Mouse (Mus musculus): ENCODE results near the gene Mest.
A peak's percentile ranks its signal among the peaks of the same experiment; 100 is the strongest.

The Mest gene

DNA sequence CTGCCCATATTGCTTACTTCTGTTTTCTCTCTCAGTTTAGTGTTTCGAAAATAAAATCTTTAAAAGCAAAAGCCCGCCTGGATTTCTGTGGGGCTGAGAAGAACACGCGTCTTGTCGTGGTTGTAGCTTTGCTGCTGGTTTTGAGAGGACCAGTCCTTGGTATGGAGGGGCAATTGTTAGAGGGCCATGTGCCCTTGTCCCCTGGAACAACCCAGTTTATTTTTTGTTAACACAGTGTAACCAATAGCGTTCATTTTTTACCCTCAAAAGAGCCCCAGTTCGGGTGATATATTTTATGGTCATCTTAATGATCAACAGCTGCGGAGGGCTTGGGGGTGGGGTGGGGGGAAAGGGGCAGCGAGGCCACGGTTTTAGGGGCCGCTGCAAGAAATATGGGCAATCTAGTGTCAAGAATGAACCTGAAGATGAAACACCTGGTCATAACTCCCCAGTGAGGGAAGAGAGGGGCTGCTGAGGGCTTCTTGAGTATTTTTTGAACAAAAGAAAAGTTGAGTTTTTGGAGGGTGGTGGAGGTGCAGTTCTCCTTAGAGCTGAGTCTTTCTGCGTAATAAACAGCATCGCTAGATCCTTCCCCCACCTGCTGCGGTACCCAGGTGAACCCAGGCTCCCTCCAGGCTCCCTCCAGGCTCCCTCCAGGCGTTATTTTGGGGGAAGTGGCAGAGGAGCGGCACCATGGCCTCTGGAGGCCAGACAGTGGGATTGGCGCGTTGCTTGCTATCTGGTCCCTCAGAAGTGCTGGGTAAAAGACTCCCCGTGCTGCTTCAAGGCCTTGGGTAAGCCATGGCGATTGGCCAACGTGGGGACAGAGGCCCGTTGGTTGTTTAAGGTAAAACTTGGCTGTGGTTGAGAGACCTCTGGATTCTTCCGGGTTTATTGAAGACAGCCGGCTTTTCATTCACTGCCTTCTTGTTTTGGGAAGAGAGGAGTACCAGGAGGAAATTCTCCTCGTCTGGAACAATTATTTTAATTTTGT, 12.7 kb upstream of the Mest start:
- no peak for DNase-seq

DNA sequence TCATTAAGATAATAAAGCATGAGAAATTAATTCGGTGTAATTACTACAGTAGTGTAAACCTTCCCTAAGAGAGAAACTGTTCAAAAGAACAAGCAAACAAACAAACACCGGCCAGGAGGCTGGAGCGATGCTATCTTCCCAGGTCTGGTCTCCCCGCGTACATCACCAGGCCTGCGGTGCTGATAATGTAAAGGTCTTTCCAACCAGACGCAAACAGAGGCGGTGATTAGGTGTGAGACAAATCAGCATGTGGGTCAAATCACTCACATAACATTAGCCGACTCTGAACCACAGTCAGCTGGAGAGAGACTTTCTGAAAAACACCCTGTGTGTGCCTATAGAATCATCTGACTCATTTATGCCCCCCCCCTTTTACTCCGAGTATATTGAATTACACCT, 12.0 kb upstream of the Mest start:
- DNase-seq = no peak

DNA sequence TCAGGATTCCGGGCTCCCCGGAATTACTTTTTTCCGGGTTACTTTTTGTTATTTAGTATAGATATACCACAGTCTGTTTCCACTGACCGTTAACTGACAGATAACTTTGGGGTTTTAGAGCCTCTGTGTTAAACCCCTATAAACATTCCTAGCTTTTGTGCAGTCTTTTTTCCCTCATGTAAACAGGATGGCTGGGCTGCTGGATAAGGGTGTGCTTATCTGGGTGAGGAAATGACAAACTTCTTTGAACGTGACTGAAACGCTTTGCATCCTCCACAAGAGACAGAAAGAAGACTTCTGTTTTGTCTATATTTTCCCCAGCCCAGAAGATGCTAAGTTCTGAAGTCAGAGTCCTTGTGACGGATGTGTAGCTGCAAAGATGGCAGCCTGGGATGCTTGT, 10.9 kb upstream of the Mest start:
- DNase-seq = no peak

DNA sequence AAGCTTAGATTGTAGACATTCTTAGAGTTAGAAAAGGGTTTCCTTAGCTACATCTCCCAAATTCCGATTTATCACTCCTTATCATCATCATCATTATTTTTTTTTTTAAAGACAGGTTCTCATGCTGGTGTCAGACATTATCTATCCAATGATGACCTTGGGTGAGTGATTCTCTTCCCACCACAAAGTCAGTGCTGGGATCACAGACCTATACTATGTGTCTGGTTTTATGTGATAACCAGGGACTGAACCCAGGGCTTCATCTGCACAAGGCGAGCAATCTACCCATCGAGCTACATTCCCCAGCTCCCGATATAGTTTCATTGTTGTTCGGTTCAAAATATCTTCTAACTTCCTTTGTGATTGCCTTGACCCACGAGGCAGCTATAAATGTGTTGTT, 9.9 kb upstream of the Mest start:
- DNase-seq = no peak

DNA sequence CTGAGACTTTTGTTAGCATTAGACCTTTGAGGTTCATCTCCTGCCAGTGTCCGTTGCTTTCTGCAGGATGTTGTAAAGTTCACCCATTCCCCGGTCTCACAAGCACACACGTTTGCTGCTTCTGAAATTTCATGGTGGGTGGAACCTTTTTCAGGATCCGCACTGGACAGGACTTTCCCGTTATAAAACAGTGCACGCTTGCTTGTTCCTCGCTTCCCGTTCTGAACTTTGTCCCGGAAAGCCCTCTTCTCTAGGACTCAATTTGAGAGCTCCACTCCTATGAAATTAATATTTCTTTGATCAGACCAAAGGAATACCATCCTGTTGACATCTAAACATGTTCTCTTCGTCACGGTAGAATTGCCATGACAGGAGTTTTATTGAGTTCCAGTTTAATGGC, 9.5 kb upstream of the Mest start:
- no peak for DNase-seq

DNA sequence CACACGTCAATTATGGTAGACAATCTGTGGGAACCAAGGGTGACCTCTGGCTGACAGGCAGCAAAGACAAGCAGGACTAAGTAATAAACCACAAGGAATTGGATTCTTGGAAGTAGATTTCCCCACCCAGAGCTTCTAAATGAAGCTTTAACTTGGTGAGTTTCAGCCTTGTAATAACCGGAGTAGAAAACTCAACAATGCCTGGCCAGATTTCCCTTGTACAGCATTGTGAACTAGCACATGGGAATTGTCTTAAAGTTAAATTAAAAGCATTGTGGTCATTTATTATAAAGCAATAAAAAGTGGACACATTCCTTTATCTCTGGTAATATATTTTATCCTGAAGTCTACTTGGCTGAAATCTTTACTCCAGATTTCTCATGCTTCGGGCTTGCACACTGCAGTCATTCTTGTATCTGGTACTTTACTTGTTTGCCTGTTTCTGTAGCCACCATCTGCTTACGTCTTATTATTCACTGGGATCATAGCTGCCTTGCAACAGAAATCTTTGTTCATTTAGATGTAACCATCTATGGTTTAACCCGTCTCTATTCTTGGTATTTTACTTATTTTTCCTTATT, 8.4 kb upstream of the Mest start:
- DNase-seq = no peak

DNA sequence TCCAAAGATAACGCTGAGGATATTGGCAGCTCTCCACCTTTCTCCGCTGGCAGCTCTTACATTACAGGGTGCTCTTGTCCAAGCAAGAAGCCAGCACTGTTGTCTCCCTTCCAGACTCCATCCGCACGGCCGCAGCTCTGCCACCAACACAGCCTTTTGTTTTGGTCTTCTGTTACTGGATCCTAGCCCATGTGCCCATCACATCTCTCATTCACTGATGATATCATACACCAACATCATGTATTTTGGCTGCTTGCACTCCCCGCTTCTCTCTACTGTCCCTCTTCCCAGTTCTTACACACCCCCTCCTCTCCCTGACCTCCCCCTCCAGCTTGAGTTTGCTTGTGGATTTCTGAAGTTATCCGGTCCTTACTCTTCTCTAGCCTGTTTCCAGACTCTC, 6.6 kb upstream of the Mest start:
- DNase-seq = no peak

DNA sequence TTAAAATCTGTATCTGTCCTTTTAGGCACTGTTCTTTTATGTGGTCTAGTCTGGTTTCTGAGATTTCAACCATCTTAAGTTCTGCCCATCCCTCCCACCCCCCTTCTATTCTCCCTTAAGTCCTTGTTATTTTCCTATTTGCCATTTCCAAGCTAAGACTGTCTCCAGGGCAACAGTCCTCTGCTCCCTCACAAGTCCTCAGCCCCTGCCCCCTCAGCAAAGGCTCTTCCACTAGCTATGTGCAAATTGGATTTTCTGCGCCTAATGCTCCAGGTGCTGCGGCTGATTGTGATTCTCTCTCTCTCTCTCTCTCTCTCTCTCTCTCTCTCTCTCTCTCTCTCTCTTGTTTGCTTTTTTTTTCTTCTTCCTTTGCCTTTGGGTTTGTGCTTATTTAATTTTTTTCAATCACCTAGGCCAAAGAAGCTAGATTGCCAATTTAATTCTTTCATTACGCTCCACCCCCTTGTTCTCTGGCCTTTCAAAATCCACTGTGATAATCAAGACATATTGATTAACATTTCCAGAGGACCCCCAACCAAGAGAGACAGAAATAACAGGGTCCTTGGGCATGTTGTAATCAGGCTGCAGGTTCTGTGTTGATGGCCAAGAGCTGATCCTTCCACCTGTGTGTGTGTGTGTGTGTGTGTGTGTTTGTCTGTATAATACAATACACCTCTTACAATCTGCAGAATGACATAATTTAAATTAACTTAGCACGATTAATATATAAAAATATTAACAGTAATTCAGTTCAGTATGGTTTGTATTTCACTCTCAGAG, 772 bp upstream of the Mest start:
- DNase-seq = no peak

DNA sequence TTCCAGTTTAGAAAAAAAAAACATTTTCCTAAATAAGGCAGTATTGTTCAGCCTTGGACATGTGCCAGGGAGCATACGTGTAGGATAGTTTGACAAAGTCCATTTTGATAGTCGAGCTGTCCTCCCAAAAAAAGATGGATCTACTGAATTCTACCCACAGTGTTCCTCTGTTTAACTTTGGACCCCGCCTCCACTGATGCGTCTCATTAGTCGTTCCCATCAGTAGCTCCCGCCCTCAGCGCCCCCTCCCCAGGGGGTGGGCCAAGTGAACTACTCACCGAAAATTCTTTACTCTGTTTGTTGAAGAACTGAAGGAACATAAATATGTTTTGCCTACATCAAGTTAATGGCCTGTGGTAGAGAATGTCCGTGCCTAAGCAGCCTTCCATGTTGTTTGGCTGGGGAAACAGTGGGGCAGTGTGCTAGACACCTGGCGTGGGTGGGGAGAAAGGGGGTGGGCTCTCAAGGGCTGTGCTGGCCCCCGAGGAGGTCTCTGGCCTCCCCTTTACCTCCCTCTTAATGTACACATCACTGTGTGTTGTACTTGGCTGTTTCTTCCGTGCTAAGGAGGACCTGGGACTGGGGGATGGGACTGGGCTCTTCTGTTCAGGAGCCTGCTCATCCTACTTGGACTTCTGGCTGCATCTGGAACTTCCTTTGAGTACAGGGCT, 7.1 kb downstream of the Mest start:
- no peak for DNase-seq

DNA sequence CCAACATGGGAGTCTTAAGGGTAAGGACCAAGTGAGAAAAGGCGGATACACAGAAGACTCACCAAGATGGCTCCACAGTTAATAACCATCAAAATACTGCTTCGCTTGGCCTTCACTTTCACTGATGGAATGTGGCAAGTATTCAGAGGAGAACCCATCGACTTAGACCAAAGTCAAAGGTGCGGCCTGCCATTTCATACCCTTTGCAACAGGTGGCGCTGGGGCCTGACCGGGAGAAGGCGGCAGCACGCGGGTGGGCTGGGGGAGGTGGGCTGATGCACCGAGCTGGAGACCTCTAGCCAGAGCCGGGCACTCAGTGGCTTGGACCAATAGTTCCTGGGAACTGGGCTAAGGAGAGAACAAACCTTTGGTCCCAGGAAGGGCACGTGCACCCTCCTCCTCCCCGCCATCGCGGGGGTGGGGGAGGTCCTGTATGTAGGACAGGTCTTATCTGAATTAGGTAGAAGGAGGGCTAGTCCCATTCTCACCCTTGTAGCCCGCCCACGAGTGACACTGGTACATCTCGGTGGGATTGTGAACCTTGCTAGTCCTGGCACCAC, 9.3 kb downstream of the Mest start:
- DNase-seq = no peak

DNA sequence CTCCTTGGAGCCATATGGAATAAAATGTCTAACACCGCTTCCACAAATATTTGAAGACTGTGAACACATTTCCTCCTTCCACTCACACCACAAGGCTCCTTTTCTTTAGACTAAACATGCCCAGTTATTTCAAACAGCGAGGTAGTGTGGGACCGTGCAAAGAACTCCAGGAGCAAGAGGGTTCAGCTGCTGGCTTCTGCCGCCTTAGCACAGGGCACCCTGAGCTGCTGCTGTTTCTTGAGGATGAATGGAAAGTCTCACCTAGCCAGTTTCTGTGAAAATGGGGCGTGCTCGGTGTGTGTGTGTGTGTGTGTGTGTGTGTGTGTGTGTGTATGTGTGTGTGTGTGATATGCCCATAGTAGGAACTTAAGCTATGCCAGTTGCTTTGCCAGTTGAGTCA, 11.1 kb downstream of the Mest start:
- DNase-seq = no peak

DNA sequence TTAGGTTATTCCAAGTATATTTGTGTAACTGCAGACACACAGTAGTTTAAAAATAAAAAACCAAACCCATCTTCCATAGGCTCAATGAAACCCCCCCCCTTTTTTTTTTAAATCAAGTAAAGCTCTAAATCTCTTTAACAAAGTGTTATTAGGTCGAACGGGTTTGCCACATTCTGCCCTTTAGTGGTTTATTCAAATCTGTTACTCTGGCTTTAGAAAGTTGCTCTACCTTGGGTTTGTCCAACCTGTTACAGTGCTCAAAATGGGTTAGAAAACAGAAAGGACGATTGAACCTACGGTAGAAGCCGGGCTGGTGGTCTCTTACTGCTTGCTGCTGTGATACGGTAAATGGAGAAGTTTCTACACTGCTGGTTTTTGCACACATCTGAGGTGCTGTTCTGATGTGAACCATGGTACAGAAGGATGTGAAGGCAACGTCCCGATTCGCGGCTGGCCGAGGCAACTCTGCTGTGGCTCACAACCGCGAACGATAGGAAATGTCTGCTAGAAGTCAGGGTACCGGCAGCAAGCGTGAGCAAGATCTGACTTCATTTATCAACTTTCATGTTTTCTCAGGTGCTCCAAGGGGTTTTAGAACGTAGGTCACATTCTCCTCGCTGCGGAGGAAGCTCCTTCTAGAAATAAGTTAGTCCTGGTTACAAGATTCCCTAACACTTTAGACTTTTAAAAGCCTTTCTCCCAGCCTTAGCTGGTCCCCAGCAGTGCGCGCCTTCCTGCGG, 11.8 kb downstream of the Mest start:
- DNase-seq = no peak

DNA sequence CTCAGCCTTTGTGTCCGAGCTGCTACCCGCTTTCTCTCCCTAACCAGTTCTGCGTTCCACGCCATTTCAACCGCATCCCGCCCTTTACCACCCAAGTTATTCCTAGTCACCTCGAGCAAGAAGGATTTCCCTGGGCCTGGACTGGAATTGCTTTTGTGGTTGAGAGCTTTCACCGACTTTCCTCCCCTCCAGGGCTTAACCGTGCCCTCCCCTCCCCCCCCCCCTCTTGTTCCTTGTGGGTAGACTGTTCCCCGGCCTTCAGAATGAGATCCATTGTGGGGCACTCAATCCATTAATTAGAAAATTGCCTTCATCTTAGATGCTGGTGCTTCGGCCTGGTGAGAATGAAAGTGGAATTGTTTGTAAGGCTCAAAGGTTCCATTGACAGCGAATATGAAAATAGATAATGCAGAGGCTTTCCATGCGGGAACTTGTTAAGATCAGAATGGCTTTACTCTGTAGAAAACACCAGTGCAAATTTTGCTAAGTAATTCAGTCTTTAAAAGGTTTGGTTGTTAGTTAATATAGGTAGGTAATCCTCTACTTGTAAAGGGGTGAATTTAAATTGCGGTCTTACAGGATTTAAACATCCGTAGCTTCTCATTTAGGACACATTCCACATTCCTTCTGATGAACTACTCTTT, 12.5 kb downstream of the Mest start:
- DNase-seq = no peak

DNA sequence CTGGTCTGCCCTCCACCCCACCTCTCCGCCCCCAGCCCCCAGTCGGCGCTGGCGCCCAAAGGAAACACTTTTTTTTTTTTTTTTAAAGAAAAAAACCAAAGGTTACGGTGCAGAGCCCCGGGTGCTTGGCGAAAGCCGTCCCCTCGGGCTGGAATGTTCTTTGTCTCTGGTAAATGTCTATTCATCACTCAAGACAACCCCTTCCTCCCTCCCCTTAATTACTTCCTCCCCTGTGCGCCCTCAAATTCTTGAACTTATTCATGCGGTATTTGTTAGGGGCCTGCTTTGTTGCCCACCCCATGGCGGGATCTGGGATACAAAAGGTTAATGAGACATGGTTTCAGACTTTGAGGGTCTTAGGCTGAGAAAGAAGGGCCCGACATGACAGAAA, 13.0 kb downstream of the Mest start:
- no peak for DNase-seq

DNA sequence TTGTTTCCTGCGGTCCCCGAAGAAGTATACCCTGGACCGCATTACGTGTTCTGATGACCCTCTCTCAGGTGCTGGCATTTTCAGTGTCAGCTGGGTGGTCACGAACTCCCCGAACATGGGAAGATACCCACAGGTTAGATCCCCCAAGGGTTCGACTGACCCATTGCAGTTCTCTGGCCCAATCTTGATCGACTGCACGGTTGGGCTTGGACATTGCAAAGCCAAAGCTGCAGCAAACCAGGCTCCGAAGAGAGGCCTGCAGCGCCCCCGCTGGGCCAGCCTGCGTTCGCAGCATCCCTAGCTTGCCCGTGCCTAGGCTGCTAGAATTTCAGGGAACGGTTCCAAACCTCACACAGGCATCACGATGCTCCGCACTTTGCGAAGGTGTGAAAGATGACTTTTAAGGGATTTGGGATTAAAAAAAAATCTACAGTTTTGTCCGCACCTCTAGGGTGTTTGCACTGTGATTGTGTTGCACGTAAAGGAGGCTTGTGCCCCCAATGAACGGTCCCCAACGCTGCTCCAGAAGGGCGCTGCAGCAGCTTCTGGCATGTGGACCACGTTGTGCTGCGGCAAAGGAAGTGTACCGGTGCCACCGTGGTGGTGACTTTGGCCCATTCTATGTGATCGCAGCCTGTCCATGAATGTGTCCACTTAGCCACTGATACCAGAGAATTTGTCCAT, 13.7 kb downstream of the Mest start:
- peak; percentile 73 for DNase-seq

DNA sequence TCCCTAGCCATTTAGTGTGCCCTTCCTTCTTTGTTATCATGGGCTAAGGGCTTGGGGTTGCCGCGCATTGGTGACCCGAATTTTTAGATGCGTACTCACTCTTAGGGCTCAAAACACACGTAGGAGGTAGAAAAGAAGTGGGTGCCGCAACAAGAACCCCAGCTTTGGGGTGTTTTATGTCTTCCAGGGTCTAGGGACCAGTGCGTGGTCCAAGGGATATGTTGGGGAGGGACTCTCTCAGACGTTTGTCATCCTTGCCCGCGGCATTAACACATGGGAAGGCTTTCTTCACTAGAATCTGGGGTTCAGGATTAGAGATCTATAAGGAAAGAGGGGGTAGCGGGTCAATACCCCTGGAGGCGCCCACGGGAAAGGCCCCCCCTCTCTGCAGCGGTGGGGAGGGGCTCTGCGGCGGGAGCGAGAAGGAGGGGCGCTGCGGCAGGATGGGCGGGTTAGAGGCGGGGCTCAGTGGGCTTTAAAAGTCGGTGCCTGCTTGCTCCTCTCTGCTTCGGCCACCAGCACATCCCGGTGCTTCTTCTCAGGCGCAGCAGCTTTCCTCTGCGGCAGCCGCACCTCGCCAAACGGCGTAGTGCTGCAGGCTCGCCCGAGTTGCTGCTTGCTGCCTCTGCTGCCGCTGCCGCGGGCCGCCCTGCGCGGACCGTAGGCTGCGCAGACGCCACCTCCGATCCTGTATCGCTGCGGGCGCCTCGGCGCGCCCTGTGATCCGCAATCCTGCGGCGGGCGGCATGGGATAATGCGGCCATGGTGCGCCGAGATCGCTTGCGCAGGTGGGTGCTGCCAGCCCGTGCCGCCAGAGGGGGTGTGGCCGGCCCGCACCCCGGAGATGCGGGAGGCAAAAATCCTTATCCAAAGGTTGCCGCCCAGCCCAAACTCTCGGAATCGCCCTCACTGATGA, 14.5 kb downstream of the Mest start:
- peak; percentile 75 for DNase-seq

DNA sequence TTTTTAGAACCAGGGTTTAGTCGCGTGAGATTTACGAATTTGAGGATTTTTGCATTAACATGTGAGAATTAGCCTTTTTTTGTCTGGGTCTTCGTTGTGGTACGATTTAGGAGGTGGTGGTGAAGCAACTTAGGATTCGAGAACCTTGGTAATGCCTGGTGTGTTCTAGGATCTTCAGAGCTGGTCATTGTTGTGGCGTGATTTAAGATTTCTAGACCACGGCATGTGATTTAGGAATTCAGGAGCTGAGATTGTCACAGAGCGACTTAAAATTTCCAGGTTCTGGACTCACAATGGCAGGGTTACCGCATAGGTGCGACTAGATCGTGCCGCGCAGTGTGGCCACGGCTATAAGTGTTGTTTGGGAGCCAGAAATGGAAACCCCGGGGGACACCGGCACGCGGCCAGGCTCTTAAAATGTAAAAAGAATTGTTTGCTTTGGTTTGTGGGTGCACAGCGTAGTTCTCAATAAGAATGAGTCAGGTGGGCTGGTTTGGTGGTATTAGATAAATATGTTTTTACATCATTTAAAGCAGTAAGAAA, 15.2 kb downstream of the Mest start:
- peak; percentile 45 for DNase-seq

DNA sequence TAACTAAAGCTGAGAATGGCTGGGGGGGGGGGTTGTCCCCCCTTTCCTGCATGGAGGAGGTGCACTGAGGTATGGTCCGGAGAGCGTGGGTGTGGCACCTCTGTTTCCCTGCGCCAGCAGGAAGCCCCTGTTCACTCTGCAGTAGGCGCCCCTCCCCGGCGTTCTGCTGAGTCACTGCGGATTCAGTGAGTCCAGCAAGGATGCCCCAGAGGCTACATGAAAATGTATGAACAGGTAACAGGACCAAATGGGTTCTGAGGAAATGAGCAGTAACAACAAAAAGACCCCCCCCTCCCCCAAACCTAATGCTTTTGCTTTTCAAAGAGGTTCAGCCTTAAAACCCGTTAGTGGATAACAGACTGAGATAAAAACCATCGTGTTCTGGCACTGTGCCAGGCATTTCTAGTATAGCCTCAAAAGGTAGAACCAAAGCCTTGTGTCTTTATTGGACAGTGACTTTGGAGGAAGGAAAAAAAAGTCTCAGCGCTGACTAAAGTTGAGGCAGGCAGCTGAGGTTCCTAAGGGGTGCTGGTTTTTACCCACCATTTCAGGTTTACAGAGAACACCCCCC, 15.9 kb downstream of the Mest start:
- DNase-seq = peak; percentile 32

DNA sequence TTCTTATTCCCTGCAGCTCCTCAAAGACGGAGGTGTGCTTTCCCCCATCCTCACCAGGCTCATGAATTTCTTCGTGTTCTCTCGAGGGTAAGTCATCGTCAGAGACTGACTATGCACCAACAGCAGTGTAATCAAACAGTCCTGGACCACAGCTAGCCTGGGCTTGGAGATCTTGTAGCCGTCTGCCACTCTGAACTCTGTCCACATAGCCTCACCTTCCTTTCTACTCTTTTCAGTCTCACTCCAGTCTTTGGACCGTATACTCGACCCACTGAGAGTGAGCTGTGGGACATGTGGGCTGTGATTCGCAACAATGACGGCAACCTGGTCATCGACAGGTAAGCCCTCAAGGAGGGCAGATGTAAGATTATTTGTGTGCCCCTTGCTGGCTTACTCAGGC, 21.5 kb downstream of the Mest start:
- DNase-seq = no peak

All from cerebellum, adult 9-10 months (tissue).